Mouse (Mus musculus) R1 (cell line): Measurements from ENCODE around the gene Olfr70.

Experiments used
- DNase-seq: peaks from one replicate; pipeline ENCODE4 v3.0.0-alpha.2; 2018; ENCODE audit warnings: low read depth, low spot score

The Olfr70 gene

GRCm38 (mm10) chr4:43700707-43701106 is at the start of gene Olfr70:
TSS of gene Olfr70 (minus strand) at chr4:43700807.
- no peak for DNase-seq

DNA sequence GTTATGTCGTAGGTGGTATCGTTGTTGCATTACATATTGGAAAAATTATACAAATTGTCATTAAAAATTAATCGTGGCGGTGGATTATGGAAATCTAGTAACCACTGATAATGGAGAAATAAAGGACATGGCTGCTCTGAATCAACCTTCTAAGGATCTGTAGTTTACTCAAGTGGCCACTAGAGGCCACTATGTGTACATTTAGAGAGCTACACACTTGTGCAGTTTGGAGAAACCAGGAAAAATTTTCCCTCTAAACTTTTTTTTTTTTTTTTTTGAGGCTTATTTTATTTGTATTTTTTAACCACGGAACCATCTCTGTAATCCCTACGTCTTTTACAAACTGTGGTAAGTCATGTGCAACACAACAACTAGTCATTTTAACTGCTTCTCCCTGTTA is 44.6 kb upstream of the Olfr70 start:
- DNase-seq = peak; percentile 59

GRCm38 (mm10) chr4:43743099-43743498 is 42.5 kb upstream of the Olfr70 start:
- no peak for DNase-seq

- no peak for DNase-seq
Observed at GRCm38 (mm10) chr4:43742637-43743036, 42.0 kb upstream of the Olfr70 start.

DNA sequence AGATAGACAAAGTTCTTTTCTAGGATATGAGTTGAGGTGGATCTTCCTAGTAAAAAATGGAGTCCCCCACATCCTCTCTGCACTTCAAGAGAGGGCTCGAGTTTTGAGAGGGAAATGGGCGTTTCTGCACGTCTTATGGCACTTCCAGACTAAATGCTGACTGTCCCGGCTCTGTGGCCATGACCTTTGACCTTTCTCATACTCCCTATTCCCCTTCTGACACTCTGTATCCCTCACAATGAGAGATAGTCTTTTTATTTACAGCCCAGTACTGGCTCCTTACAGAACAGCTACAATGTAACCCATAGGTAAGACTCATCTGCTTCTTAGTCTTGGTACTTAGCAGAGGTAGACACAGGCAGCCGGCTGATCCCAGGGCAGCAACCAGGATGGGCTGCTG is 40.9 kb upstream of the Olfr70 start:
- DNase-seq = peak; percentile 64

GRCm38 (mm10) chr4:43738989-43739674 is 38.5 kb upstream of the Olfr70 start:
- DNase-seq = peak; percentile 75

DNA sequence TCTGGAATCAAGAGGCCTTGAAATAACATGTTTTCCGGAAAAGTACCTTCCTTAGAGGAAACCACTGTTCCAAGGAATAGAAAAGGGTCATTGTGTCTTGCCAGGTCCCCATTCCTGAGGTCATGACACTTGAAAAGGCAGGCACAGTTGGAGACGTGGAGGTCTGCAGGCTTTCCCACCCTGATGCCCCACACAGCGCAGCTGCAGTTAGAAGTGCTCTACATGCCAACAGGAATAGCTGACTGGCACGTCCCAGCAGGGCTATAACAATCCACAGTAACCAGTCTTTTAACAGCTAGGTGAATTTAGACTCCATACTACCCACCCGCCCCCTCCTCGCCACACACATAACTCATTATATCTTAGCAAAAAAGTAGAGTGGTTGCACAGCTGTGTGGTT is 36.5 kb upstream of the Olfr70 start:
- DNase-seq = no peak

DNA sequence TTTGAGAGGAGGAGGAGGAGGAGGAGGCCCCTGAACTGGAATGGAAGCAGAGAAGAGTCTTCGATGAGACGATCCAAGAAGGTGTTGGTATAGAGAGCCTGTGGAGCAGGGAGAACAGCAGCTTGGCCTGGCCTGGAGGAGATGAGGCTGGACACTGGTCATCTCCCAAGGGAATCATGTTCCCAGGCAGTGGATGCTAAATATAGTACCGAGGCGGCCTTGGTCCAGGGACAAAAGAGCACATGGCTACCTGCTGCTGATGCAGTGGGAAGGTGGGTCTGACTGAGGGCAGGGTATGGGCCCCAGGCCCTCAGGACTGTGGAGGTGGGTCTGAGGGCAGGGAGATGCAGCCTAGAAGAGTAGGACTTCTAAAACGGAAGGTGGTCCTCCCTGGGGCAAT is 32.6 kb upstream of the Olfr70 start:
- DNase-seq = no peak

GRCm38 (mm10) chr4:43732171-43732570 is 31.6 kb upstream of the Olfr70 start:
- no peak for DNase-seq

DNA sequence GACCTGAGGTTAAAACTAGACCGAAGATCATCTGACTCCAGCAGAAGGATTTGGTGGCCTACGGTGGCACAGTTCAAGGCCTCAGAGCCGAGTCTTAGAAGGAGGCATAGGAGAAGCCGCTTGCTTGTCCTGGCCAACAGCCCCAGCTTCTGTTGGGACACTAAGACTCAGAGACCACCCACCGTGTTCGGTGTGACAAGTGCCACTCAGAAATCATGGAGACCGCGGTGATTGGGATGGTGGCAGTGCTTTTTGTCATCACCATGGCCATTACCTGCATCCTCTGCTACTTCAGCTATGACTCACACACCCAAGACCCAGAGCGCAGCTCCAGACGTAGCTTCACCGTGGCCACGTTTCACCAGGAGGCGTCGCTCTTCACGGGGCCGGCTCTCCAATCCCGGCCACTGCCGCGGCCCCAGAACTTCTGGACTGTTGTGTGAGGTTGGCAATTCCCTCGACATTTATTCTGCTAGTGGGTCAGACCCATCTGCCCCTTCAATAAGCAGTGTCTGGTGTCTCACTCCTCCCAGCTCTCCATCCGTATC is 30.2 kb upstream of the Olfr70 start:
- peak; percentile 58 for DNase-seq

GRCm38 (mm10) chr4:43729794-43730550 is 29.4 kb upstream of the Olfr70 start, which contains the start of gene Spaar:
TSS of gene Spaar (plus strand) at chr4:43730034.
- no peak for DNase-seq

GRCm38 (mm10) chr4:43729126-43729525 is 28.5 kb upstream of the Olfr70 start:
- no peak for DNase-seq

- DNase-seq = no peak
Observed at GRCm38 (mm10) chr4:43728576-43728954, 28.0 kb upstream of the Olfr70 start.

DNA sequence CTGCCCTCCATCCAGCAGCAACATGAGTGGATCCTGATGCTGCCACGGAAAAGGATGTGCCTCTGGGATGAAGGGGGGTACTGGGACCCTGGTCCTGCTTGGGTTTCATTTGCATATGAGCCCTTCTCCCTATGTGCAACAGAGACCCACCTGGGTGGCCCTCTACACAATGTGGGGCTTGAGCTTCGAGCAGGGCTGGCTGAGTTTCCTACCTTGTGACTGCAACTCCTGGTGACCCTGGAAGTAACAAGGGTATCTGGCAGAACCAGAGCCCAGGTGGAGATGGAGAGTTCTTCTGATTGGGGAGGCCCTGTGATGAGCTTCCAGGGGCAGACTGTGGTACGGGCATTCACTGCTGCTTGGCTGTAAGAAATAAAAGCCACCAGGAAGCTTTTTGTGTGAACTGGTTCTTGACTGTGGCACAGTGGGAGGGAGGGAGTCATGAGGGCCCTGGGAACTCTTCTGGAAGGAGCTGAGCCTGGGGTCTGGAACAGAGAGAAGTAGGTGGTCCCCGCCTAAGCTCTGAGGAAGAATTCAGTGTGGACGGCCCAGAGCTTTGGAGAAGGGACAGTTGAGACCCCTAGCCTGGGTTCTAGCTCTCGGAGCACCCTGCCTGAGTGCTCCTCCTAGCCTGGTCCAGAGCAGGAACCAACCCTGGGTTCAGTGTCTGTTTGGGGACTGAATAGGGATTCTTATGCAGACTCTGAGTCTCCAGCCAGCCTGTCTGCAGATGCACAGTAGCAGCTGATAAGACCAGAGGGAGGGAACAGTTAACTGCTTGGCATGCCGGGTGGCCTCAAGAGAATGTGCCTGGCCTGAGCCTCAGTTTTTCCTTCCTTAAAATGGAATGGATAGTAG is 27.3 kb upstream of the Olfr70 start:
- DNase-seq = no peak

DNA sequence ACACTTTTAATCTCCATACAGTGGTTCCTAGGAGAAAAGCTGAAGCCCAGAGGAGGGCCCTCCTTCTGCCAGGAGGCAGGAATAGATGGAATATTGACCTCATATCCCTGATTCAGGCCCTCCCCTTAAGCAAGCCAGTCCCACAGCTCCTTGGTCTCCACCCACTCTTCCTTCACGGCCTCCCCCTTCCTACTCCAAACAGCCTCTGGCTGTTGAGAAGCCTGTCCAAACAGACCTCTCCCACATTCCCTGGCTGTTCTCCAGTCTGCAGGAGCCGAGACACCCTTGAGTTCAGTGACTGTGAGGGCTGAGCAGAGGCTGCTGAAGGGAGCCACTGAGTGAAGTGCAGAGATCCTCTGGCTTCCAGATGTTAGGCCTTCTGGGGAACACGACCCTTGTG is 26.4 kb upstream of the Olfr70 start, which contains the start of gene Hrct1:
Hrct1 (plus strand) TSS at position 194 of the 400 bp plus-strand sequence.
- DNase-seq = peak; percentile 44

DNA sequence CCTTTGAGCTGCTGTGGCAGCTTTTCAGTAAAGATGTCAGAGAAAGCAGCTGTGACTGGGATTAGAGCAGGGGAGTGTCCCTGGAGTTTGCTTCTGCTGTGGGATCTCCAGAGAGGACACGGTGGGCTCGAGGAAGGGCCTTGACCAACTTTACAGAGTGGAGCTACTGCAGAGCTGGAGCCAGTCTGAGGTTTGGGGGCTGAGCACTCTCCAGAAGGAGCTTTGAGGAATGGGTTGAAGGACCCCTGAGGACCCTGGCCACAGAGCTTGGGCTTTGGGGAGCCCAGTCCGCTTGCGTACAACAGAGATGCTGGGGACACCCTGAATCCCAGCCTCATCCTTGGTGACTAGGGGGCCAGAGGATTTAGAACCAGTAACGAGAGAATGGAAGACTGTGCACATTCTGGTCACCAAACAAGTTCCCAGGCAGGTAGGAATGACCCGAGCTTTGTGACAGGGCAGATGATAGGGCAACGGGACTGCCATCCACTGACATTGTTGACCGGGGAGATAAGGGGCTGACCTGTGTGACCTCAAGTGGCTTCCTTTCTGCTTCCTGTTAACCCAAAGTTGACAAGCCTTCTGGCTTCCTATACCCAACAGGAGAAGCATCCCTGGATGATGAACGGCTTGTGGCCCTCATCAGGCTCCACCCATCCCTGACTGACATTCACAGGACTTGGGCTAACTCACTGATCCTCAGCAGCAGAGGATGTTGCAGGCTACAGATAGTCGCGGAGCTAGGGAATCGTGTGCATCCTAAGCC is 25.8 kb upstream of the Olfr70 start:
- DNase-seq = no peak

DNA sequence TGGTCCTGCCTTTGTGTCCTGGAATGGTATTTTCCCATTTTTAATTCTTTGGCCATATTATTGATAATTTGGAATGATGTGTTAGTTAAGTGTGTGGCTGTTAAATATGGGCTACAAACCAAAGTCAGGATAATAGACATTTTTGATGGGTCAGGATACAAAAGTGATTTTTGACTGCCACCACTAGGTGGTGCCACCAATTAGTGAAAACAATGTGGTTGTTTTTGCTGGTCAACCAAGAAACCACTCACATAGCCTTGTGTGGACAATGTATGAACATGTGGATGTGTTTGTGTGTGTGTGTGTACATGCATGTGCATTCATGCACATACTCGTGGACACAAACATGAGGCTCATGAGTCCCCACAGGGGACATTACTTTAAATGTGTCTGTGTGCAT is 24.2 kb upstream of the Olfr70 start:
- DNase-seq = peak; percentile 56

- DNase-seq = no peak
Observed at GRCm38 (mm10) chr4:43722191-43722590, 21.6 kb upstream of the Olfr70 start.

GRCm38 (mm10) chr4:43720491-43721228 is 20.1 kb upstream of the Olfr70 start:
- DNase-seq = peak; percentile 56

DNA sequence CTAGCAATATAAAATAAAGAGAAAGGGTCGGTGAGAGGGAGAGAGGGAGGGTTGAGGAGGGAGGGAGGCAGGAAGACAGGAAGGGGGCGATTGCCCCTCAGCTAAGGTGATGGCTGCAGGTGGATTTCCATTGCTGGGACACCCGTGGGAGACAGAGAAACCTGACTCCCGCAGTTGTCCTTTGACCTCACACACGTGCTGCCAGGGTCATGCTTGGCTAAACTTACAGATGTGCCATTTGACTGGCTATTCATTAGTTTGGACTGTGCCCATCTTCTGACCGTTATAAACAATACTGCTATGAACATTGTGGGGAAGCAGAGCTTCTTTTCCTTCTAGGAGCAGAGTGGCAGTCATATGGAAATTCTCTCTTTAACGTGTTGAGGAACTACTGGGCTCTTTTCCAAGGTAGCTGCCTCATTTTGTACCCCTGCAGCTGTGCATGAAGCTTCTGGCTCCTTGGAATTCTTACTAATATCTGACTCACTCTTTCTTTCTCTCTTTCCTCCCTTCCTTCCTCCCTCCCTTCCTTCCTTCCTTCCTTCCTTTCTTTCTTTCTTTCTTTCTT is 13.1 kb upstream of the Olfr70 start:
- no peak for DNase-seq
